Mouse (Mus musculus) ovary, adult 18-20 months (tissue): ENCODE measurements around the gene Mgat5b.

Source experiments
- DNase-seq: peaks from one replicate; pipeline ENCODE4 v3.0.0; 2022; ENCODE audit warnings: low spot score, mixed read lengths

Mgat5b gene

GRCm38 (mm10) chr11:116980313-116980712, 61.6 kb downstream of the Mgat5b start:
- DNase-seq: no peak

GRCm38 (mm10) chr11:116982543-116982942, 63.9 kb downstream of the Mgat5b start:
- no peak for DNase-seq

DNA sequence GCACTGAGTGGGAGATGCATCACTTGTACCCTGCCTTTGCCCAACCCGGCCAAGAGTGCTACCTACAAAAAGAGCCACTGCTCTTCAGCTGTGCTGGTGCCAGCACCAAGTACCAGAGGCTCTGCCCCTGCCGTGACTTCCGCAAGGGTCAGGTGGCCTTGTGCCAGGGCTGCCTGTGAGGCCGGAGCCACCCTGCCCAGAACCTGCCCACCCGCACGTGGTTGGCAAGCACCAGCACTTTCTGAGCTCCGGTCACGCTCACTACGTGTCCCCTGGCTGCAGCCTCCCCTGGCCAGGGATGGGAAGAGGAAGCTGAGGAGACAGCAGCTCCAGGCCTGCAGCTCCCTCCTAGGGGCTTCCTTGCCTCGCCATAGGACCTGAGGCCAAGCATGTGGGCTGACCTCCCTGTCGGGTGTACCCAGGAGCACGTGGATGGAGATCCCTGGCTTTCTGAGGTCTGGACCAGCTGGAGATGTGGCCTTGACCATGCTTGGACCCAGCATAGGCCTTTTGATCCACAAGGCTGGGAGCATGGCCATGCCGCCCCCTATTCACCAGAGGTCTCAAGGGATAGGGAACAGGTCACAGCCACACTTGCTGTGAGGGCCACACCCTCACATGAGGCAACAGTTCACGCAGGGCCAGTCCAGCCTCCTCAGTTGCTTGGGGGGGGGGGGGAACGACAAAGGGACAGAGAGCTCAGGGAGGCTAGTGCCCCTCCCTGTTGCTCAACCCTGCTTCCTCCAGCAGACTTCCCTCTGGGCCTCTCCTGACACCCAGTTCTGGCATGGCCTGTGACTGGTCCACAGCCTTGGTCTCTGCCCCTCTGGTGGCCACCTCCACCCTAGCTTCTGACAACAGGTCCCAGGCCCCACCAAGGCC, 67.1 kb downstream of the Mgat5b start:
- no peak for DNase-seq

DNA sequence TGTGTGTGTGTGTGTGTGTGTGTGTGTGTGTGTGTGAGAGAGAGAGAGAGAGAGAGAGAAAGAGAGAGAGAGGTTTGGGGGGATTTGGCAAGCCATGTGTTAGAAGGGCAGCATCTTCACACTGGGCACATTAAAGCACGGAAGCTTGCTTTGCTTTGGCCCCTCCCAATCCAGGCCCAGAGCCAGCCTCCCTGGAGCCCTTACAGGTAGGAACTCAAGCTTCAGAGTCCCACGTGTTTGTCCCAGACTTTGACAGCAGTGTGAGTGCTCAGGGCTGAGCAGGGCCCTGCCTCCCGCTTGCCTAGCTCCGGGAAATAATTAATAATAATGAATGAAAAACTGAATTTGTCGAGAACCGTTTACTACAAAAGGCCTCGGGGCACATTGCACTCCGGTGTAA, 69.5 kb downstream of the Mgat5b start:
- DNase-seq: no peak

GRCm38 (mm10) chr11:116990231-116990630, 71.6 kb downstream of the Mgat5b start:
- DNase-seq: no peak

GRCm38 (mm10) chr11:116991410-116991809, 72.7 kb downstream of the Mgat5b start:
- DNase-seq: no peak

DNA sequence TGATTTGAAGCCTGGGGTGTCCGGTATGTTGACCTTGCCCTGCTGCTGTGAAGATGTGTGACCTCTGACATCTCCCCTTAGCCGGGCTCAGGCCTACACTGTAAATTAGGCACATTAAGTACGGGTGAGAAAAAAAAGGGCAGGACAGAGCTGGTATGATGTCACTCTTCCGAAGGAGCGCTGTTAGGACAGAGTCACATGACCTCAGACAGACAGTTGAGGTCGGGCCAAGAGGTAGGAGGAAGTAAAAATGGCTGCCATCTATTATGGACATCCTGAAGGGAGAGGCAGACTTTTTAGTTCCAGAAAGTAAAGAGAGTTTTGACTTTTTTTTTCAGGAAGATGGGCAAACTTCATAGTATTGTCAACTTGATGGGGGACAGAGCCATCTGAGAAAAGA, 73.3 kb downstream of the Mgat5b start:
- DNase-seq: no peak

DNA sequence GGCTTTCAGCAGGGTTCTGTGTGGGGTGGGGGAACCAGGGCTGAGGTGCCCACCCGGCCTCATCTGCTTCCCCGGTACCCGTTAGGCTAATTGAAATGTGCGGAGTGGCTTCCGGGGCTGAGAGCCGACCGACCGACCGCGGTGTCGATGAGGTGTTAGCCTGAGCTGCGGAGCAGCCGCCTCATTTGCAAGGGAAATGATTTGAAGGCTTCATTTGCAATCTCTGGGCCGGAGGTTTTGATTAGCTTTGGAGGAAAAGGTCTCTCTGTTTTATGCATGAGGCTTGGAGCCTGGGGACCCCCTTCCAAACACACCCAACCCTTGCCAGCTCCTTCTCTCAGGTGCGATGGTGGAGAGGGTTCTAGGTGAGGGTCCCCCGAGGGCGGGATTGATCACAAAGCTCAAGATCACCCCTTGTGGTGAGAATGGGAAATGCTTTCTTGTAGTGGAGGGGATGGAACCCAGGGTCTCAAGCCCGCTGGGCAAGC, 75.5 kb downstream of the Mgat5b start:
- DNase-seq: no peak

GRCm38 (mm10) chr11:116996976-116997375, 78.3 kb downstream of the Mgat5b start:
- DNase-seq: no peak

- no peak for DNase-seq
Observed at GRCm38 (mm10) chr11:116998935-116999334, 80.3 kb downstream of the Mgat5b start.

GRCm38 (mm10) chr11:117000219-117000618, 81.6 kb downstream of the Mgat5b start:
- no peak for DNase-seq

DNA sequence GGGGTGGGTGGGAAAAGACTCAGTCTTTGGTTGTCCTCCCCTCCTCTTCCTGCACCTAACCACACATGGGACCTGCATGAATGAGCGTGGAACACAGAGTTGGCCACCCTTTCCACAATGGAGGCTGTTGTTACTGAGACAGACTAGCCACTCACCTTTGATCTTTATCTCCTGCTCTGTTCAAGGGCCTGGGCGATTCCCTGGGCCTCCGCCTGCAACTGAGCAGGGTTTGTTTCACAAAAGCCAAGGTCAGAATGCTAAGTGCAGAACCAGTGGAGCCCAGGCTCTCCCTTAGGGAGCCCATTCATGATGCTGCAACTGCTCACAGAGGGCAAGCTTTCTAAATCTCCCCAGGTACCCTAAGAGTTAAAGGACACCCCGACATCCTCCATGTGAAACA, 83.1 kb downstream of the Mgat5b start:
- DNase-seq: no peak

- DNase-seq: no peak
Observed at GRCm38 (mm10) chr11:117003503-117003902, 84.8 kb downstream of the Mgat5b start.

- DNase-seq: no peak
Observed at GRCm38 (mm10) chr11:117004277-117004676, 85.6 kb downstream of the Mgat5b start.

- no peak for DNase-seq
Observed at GRCm38 (mm10) chr11:117017462-117017861, 98.8 kb downstream of the Mgat5b start.

DNA sequence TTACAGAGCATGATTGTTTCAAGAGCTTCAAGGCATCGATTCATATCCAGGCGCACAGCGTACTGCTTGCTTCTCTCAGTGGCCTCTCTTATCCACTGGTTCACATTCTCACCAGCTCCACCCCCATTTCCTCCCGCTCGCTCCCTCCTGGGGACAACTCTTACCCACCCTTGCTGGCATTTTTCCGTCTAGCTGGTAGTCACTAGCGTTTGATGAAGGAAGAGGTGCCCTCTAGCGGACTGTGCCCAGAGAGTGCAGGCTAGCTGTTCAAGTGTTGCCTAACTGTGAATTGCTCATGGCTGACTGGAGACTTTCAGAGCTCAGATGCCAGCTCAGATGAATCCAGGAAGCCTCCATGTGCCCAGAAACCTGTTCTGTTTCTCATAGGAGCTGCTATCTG, 99.7 kb downstream of the Mgat5b start:
- DNase-seq: peak; percentile 49

- DNase-seq: no peak
Observed at GRCm38 (mm10) chr11:117021026-117021425, 102.4 kb downstream of the Mgat5b start.

DNA sequence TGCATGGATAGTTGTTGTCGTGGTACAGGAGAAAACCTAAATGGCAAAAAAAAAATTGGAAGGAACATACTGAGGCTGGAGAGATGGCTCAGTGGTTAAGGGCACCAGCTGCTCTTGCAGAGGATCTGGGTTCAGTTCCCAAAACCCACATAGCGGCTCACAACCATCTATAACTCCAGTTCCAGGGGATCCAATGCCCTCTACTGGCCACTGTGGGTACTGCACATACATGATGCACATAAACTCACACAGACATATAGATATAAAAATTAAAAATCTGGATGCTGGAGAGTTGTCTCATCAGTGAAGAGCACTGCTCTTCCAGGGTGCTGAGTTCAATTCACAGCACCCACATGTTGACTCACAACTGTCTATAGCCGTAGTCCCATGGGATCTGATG, 104.9 kb downstream of the Mgat5b start:
- DNase-seq: no peak

GRCm38 (mm10) chr11:117027681-117028080, 109.0 kb downstream of the Mgat5b start:
- DNase-seq: no peak

DNA sequence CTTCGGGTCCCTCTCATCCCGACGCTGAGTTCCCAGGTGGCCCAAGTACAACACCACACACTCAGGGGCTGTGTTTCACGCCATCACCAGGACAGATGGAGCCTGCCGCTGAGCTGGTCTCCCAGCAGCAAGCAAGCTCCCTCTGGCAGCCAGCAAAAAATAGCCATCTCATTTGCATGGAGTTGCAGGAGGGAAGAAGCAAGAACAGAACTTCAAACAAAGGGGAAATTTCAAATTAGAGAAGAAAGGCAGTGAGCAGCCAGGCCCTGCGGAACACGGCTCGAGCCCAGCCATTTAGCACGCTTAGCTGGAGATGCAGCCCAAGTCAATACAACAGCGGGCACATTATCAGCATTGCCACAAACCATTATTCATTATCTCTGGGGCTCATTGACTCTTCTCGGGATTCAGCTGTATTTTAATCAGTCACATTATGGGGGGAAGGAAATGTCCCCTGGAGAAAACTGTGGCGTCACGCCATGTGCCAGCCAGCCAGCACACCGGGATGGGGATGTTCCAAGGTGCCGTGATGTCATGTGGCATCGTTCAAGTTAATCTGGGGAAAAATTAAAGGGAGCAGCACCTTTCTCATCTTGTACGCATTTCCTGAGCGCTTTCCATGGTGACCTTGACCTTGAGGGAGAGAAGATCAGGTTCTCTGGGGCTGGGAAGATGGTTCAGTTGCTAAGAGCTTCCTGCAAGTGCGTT, 110.4 kb downstream of the Mgat5b start:
- DNase-seq: no peak

- no peak for DNase-seq
Observed at GRCm38 (mm10) chr11:117029569-117029955, 110.9 kb downstream of the Mgat5b start.

DNA sequence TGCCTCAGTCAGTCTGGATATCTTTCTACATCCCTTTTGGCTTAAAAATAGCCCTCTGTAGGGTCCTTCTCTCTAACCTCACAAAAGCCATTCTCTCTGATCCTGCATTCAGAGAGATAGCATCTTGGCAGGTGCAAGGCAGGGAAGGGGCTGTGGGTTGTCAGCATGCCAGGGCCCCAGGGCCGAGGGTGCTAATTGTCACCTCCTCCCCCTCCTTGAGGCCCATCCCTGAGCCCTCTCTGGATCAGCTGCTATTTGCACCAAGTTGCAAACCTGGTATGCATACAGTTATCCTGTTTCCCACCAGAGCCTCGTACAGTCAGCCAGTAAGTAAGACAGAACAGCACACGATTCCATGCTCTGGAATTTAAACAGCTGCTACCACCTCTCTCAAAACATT, 111.4 kb downstream of the Mgat5b start:
- DNase-seq: no peak

DNA sequence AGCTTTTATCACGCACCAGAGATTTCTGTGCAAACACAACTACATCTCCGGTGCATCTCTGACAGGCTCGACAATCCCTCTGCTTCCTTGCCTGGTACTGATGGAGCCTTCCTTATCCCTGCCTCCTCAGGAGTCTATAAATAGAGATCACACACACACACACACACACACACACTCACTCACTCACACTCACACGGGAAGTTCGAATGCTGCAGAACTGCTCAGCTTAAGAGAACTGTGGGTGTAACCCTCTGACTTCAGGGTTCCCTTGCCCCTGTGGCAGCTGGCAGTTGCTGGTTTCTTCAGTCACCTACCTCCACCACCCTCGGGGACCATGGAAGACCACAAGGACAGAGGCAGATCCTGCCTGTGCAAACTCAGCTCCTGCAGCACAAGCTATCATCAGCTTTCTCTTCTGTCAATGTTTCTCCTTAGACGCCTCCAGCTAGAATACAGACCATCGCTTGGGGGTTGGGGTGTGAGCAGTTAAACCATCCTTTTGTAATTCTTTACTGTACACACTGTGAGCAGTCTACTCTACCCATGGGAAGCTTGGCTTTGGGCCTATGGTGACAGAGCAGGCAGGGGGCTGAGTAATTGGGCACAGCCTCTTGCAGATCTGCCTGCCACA, 111.9 kb downstream of the Mgat5b start:
- no peak for DNase-seq
